ENCODE assay signal across 26 mouse cellular contexts in genomic region chr12:68115762-68116161, GRCm38 (mm10).
DNase-seq lines count a peak whose midpoint lies in the region; ATAC-seq and TF ChIP-seq lines count a peak whose summit lies in the region.
"Had no signal": no experiment of that assay in that cellular context is flagged by ENCODE, and none has a peak within 500 bp of the region (broad histone marks: within the 10 kb centered on the region; RNA-seq: fewer than 3 reads in every experiment).

No protein-coding gene starts in this region.

- ATAC-seq in common myeloid progenitor, adult 5-6 weeks (replicated peaks; ENCODE audit: low read depth, poor library complexity, severe bottlenecking): peak; percentile 94
- ATAC-seq: forebrain, embryonic 15.5 days; hindbrain, embryonic 16.5 days; intestine, embryonic 15.5 days had no signal

- WGBS in embryonic facial prominence, embryonic 10.5 days: 76% methylated on average over 1 of the region's 1 CpGs

- no peaks in the 10 kb centered on the region for H3K9me3 ChIP-seq in MEL (replicated peaks; ENCODE audit: insufficient read depth, low read length)
- no peaks in the 10 kb centered on the region for H3K9me3 ChIP-seq in embryonic facial prominence, embryonic 10.5 days
- H3K9me3 ChIP-seq: embryonic facial prominence, embryonic 13.5 days; forebrain, embryonic 12.5 days; forebrain, embryonic 15.5 days; heart, embryonic 10.5 days; heart, embryonic 13.5 days; hindbrain, embryonic 10.5 days; hindbrain, embryonic 13.5 days; intestine, embryonic 15.5 days had no signal

- no peak overlapping the region for H3K4me3 ChIP-seq in MEL (ENCODE audit: control insufficient read depth in 1 of 2, insufficient read depth in 1 of 2, low read depth in 2 of 2, low read length in 2 of 2)
- H3K4me3 ChIP-seq in embryonic facial prominence, embryonic 10.5 days: no peak overlapping the region
- H3K4me3 ChIP-seq: embryonic facial prominence, embryonic 13.5 days; erythroblast, embryonic 14.5 days; forebrain, embryonic 12.5 days; forebrain, embryonic 15.5 days; heart, adult 2 months; heart, embryonic 10.5 days; heart, embryonic 13.5 days; hindbrain, embryonic 10.5 days; hindbrain, embryonic 13.5 days; intestine, embryonic 15.5 days had no signal

- H3K36me3 ChIP-seq in MEL (ENCODE audit: control insufficient read depth in 1 of 2, insufficient read depth in 2 of 2, low read length in 2 of 2): no peaks in the 10 kb centered on the region
- H3K36me3 ChIP-seq in embryonic facial prominence, embryonic 10.5 days (replicated peaks): no peaks in the 10 kb centered on the region
- H3K36me3 ChIP-seq: embryonic facial prominence, embryonic 13.5 days; forebrain, embryonic 12.5 days; forebrain, embryonic 15.5 days; heart, embryonic 10.5 days; heart, embryonic 13.5 days; hindbrain, embryonic 10.5 days; hindbrain, embryonic 13.5 days; intestine, embryonic 15.5 days had no signal

- intact Hi-C loops in gastrocnemius, postnatal 36 days (cut with DNase I): no loop called here

- no peak overlapping the region for H3K9ac ChIP-seq in MEL (ENCODE audit: control insufficient read depth, low read depth, low read length, poor library complexity, severe bottlenecking)
- H3K9ac ChIP-seq: embryonic facial prominence, embryonic 13.5 days; forebrain, embryonic 12.5 days; forebrain, embryonic 15.5 days; heart, embryonic 13.5 days; hindbrain, embryonic 13.5 days; intestine, embryonic 15.5 days had no signal

- H3K27ac ChIP-seq in MEL (ENCODE audit: control insufficient read depth, low read depth, low read length): no peak overlapping the region
- H3K27ac ChIP-seq in embryonic facial prominence, embryonic 10.5 days (replicated peaks): no peak overlapping the region
- H3K27ac ChIP-seq: embryonic facial prominence, embryonic 13.5 days; forebrain, embryonic 12.5 days; forebrain, embryonic 15.5 days; heart, adult 2 months; heart, embryonic 10.5 days; heart, embryonic 13.5 days; hindbrain, embryonic 10.5 days; hindbrain, embryonic 13.5 days; intestine, embryonic 15.5 days had no signal

- TF ChIP-seq CTCF in MEL (IDR thresholded peaks at IDR 0.05 in 2 of 3, conservative IDR thresholded peaks at IDR 0.05 in 1 of 3; ENCODE audit: control insufficient read depth in 1 of 3, insufficient read depth in 1 of 3, low read depth in 2 of 3, low read length in 3 of 3, poor library complexity in 1 of 3, severe bottlenecking in 1 of 3): no peak

- DNase-seq in 3T3-L1 (ENCODE audit: low read depth, low spot score): peak; percentile 36
- peak; percentile 21 for DNase-seq in MEL (ENCODE audit: low read depth, low spot score)
- DNase-seq in embryonic facial prominence, embryonic 10.5 days (ENCODE audit: low spot score): no peak
- DNase-seq in gastrocnemius, postnatal 36 days: no peak
- no peak for DNase-seq in right cerebral cortex, postnatal 14 days
- DNase-seq: adrenal gland, adult 2 months; adrenal gland, postnatal 14 days; B cell, adult 2 months; cerebellum, adult 11-12 months; cerebellum, adult 8-10 months; cerebellum, postnatal 10 days; gastrocnemius, postnatal 25 days; heart, adult 2 months; heart, postnatal 14 days; kidney, adult 11 months had no signal

- TF ChIP-seq EP300 in MEL (IDR thresholded peaks at IDR 0.05; ENCODE audit: low read depth in 1 of 2, low read length in 2 of 2): peak in 1 of 2 experiments; percentile 22; a peak in 1 of 4 replicates

- no peaks in the 10 kb centered on the region for H3K4me1 ChIP-seq in MEL (ENCODE audit: control insufficient read depth in 1 of 2, insufficient read depth in 2 of 2, low read length in 2 of 2)
- no peaks in the 10 kb centered on the region for H3K4me1 ChIP-seq in embryonic facial prominence, embryonic 10.5 days
- H3K4me1 ChIP-seq: embryonic facial prominence, embryonic 13.5 days; forebrain, embryonic 12.5 days; forebrain, embryonic 15.5 days; heart, embryonic 10.5 days; heart, embryonic 13.5 days; hindbrain, embryonic 10.5 days; hindbrain, embryonic 13.5 days; intestine, embryonic 15.5 days had no signal

- no peak for TF ChIP-seq POLR2A in MEL (IDR thresholded peaks at IDR 0.05; ENCODE audit: control insufficient read depth in 1 of 2, insufficient read depth in 1 of 2, low read depth in 1 of 2, low read length in 2 of 2, poor library complexity in 1 of 2)

- TF ChIP-seq RAD21 in MEL (IDR thresholded peaks at IDR 0.05; ENCODE audit: low read depth, low read length): no peak

- no peaks in the 10 kb centered on the region for H3K27me3 ChIP-seq in MEL (ENCODE audit: control insufficient read depth in 1 of 2, insufficient read depth in 2 of 2, low read length in 2 of 2)
- no peaks in the 10 kb centered on the region for H3K27me3 ChIP-seq in embryonic facial prominence, embryonic 10.5 days (replicated peaks; ENCODE audit: low read depth, poor library complexity, severe bottlenecking)
- H3K27me3 ChIP-seq: embryonic facial prominence, embryonic 13.5 days; forebrain, embryonic 12.5 days; forebrain, embryonic 15.5 days; heart, embryonic 13.5 days; hindbrain, embryonic 13.5 days; intestine, embryonic 15.5 days had no signal

- H3K79me2 ChIP-seq in MEL (ENCODE audit: control insufficient read depth, insufficient read depth, low read length, poor library complexity): no peaks in the 10 kb centered on the region

TF ChIP-seq in MEL, 35 proteins besides CTCF, POLR2A, EP300 and RAD21:
- TF ChIP-seq ETS1 (IDR thresholded peaks at IDR 0.05; ENCODE audit: low read depth, low read length) (peak; percentile 43; the same call in 1 of the 2 replicates), RCOR1 (IDR thresholded peaks at IDR 0.05; ENCODE audit: low read depth, low read length) (peak; percentile 70), MEF2A (IDR thresholded peaks at IDR 0.05; ENCODE audit: extremely low read depth, insufficient replicate concordance, low read depth, low read length, poor library complexity, severe bottlenecking) (no peak), GATA1 (IDR thresholded peaks at IDR 0.05; ENCODE audit: low read depth, low read length) (0 out of 2 replicates have a peak, but pooled peaks have one; percentile 8), TCF12 (IDR thresholded peaks at IDR 0.05; ENCODE audit: low read depth, low read length) (peak; percentile 35; the same call in 1 of the 2 replicates), MAFK (IDR thresholded peaks at IDR 0.05; ENCODE audit: borderline replicate concordance, low read depth, low read length) (peak; percentile 89), USF1 (IDR thresholded peaks at IDR 0.05; ENCODE audit: low read depth, low read length) (no peak), MXI1 (IDR thresholded peaks at IDR 0.05; ENCODE audit: low read depth, low read length) (no peak)

Comparison
In these comparisons a context has a peak if more than half of its experiments do, and no peak if none do; other contexts are left out.
1. DNase-seq: peak in 3T3-L1 (single experiment) and MEL (single experiment); none in embryonic facial prominence, embryonic 10.5 days (single experiment), gastrocnemius, postnatal 36 days (0 of 2) and right cerebral cortex, postnatal 14 days (single experiment).